Mouse (Mus musculus): Measurements from ENCODE around the gene Gm49318. TPM values are rescaled to one million over a fixed set of nuclear protein-coding genes. Genes with fewer than 3 reads are reported as not detected.

The Gm49318 gene
- polyA plus RNA-seq, 1 experiment from 2014 or later, result not detected

DNA sequence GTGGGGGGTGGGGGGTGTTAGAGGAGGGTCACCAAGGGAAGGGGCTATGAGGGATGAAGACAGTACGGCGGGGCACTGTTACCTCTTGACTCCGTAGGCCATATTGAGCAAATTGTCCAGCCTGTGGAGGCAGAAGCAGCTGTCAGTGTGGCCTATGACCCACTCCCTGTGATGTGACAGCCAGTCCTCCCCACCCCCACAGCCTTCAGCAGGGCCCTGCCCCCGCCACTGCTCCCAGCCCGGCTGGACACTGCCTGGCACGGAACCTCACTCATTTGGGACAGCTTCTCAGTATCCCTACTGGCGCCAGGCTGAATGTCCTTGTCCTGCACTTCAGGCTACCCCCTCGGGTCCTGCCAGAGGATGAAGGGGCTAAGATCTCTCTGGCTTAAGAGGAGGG is 46.5 kb downstream of the Gm49318 start:
- H3K36me3 ChIP-seq (replicated peaks), result no peaks in the 10 kb centered on the region
- H3K4me1 ChIP-seq (replicated peaks), result 0 out of 2 replicates have a peak, but pooled peaks cover 2% of the 10 kb centered on the region
- no peaks in the 10 kb centered on the region for H3K9me3 ChIP-seq (replicated peaks)
- 55% methylated on average over 8 of the region's 8 CpGs for WGBS (ENCODE audit: insufficient replicate concordance)
- ATAC-seq (ENCODE audit: insufficient read depth), result no peak
- no peaks in the 10 kb centered on the region for H3K27me3 ChIP-seq
- no peak overlapping the region for H3K4me3 ChIP-seq (replicated peaks)
- H3K9ac ChIP-seq, result no peak overlapping the region
- no peak overlapping the region for H3K4me2 ChIP-seq
- no peak overlapping the region for H3K27ac ChIP-seq (replicated peaks)

DNA sequence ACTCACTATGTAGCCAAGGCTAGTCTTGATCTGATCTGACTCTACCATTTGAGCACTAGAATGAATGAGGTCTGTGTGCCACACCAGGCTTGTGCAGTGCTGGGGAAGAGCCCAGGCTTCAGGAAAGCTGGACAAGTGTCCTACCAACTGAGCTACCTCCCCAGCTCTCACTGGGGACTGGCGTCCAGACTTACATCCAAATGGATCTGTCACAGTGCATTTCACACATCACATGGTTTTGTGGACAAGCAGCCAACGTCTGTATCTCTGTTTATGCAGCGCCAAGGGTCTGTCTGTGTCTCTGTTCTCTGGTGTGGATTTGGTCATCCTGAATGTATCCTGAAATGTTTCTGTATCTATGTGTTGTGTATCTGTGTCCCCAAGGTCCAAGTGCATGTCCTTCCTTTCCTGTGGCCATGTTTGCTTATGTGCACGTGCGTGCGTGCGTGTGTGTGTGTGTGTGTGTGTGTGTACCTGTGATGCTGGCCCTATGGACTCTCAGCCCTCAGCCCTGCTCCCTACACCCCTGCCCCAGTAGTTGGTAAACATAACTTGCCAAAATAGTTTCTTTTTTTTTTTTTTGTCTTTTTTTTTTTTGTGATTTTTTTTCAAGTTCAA is 53.7 kb downstream of the Gm49318 start:
- H3K4me1 ChIP-seq (replicated peaks), result peaks cover 4% of the 10 kb centered on the region
- no peaks in the 10 kb centered on the region for H3K27me3 ChIP-seq
- H3K27ac ChIP-seq (replicated peaks), result no peak overlapping the region
- ATAC-seq (ENCODE audit: insufficient read depth), result peak; percentile 69
- H3K4me3 ChIP-seq (replicated peaks), result no peak overlapping the region
- no peak overlapping the region for H3K9ac ChIP-seq
- no peak overlapping the region for H3K4me2 ChIP-seq
- peaks cover 25% of the 10 kb centered on the region for H3K36me3 ChIP-seq (replicated peaks)
- WGBS (ENCODE audit: insufficient replicate concordance), result 62% methylated on average over 7 of the region's 7 CpGs
- H3K9me3 ChIP-seq (replicated peaks), result no peaks in the 10 kb centered on the region

DNA sequence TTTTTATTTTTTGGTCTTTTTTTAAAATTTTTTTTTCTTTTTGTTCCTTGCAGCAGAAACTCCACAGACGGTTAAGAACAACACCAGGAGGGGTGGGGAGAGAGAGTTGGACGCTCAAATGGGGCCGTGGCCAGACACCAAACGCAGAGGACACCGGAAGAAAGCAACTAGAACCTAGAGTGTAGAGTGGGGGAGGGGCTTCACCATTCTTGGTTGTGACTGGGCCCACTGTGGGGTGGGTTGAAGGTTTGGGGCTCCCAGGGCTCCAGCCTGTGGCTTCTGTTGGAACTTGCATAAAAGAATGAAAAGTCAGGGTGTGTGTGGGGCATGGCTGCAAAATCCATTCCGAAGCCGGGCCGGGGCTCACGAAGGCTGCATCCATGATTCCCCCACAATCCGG is 54.8 kb downstream of the Gm49318 start:
- no peaks in the 10 kb centered on the region for H3K9me3 ChIP-seq (replicated peaks)
- no peaks in the 10 kb centered on the region for H3K27me3 ChIP-seq
- 67% methylated on average over 10 of the region's 10 CpGs for WGBS (ENCODE audit: insufficient replicate concordance)
- no peak overlapping the region for H3K4me3 ChIP-seq (replicated peaks)
- peaks cover 4% of the 10 kb centered on the region for H3K4me1 ChIP-seq (replicated peaks)
- peaks cover 36% of the 10 kb centered on the region for H3K36me3 ChIP-seq (replicated peaks)
- no peak overlapping the region for H3K4me2 ChIP-seq
- no peak overlapping the region for H3K27ac ChIP-seq (replicated peaks)
- ATAC-seq (ENCODE audit: insufficient read depth), result no peak
- no peak overlapping the region for H3K9ac ChIP-seq

DNA sequence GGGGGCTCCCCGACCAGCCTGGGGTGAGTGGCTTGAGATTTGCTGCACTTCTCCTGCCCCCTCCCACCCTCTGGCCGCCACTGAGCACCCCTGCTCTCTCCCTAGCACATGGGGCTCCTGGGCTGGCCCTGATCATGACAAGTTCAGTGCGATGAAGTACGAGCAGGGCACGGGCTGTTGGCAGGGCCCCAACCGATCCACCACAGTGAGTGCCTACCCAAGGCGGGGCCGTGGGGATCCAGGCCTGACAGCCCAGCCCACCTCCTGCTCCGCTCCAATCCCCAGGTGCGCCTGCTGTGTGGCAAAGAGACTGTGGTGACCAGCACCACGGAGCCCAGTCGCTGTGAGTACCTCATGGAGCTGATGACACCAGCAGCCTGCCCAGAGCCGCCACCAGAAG is 58.3 kb downstream of the Gm49318 start:
- Histone ChIP-seq H3K9me3 (replicated peaks) (no peaks in the 10 kb centered on the region), H3K4me1 (replicated peaks) (peaks cover 4% of the 10 kb centered on the region), H3K36me3 (replicated peaks) (peaks cover 71% of the 10 kb centered on the region), H3K9ac (no peak overlapping the region), H3K4me2 (no peak overlapping the region), H3K27ac (replicated peaks) (no peak overlapping the region), H3K27me3 (no peaks in the 10 kb centered on the region), H3K4me3 (replicated peaks) (no peak overlapping the region)
- ATAC-seq (ENCODE audit: insufficient read depth), result no peak
- WGBS (ENCODE audit: insufficient replicate concordance), result 87% methylated on average over 13 of the region's 13 CpGs

DNA sequence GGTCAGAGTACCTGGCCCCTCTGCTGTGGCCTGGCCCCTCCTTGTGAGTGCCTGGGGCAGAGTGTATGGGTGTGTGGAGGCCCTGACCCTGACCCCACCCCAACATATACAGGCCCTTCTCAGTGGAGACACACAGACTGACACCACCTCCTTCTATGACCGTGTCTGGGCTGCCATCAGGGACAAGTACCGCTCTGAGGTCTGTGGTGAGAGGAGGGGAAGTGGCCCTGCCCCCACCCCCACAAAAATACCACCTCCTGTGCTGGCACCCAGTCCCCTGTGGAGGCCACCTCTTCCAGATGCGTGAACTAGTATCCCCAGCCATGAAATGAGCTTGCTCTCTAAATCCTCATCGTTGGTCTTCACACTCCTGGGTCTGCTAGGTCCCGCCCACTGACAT is 60.0 kb downstream of the Gm49318 start:
- Histone ChIP-seq H3K4me2 (no peak overlapping the region), H3K4me3 (replicated peaks) (no peak overlapping the region), H3K27ac (replicated peaks) (no peak overlapping the region), H3K9ac (no peak overlapping the region), H3K9me3 (replicated peaks) (no peaks in the 10 kb centered on the region), H3K36me3 (replicated peaks) (peaks cover 88% of the 10 kb centered on the region), H3K4me1 (replicated peaks) (no peaks in the 10 kb centered on the region), H3K27me3 (no peaks in the 10 kb centered on the region)
- 56% methylated on average over 5 of the region's 5 CpGs for WGBS (ENCODE audit: insufficient replicate concordance)
- no peak for ATAC-seq (ENCODE audit: insufficient read depth)

DNA sequence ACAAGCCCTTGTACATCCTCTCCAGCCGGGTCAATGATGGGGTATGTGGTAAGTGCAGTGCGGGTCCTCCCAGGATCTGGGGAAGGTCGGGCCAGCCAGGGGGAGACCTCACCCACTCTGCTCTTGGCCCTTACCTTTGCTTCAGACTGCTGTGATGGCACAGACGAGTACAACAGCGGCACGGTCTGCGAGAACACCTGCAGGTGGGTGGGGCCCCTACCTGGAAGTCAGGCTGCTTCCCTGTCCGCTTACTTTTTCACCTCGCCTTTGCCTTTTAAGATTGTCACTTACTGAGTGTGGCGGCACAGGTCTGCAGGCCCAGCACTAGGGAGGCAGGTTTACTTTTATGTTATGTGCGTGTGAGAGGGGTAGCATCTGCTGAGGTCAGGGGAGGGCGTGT is 66.5 kb downstream of the Gm49318 start:
- H3K36me3 ChIP-seq (replicated peaks), result peaks cover 55% of the 10 kb centered on the region
- 88% methylated on average over 12 of the region's 12 CpGs for WGBS (ENCODE audit: insufficient replicate concordance)
- no peak overlapping the region for H3K27ac ChIP-seq (replicated peaks)
- peak overlapping the region; percentile 88; the same call in 1 of the 2 replicates for H3K4me2 ChIP-seq
- H3K27me3 ChIP-seq, result peaks cover 21% of the 10 kb centered on the region
- ATAC-seq (ENCODE audit: insufficient read depth), result no peak
- no peak overlapping the region for H3K4me3 ChIP-seq (replicated peaks)
- H3K9ac ChIP-seq, result no peak overlapping the region
- H3K4me1 ChIP-seq (replicated peaks), result peaks cover 26% of the 10 kb centered on the region
- no peaks in the 10 kb centered on the region for H3K9me3 ChIP-seq (replicated peaks)

DNA sequence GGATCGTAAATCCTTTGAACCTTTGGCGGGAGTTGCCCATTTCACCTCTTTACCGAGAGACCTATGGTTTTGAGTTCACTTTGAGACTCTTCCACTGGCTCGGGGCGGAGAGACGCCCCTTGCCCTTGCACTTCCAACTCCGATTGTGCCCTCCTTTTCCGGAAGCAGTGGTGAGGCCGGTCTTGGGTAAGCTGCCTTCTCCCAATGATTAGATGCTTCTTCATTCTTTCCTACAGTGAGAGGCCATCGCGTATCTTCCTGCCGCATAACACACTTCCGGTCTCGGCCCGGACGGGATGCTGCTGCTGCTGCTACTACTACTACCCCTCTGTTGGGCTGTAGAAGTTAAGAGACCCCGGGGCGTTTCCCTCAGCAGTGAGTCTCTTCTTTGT is 67.9 kb downstream of the Gm49318 start:
- H3K4me2 ChIP-seq, result peak overlapping the region; percentile 88
- WGBS (ENCODE audit: insufficient replicate concordance), result under 1% methylated on average over 18 of the region's 18 CpGs
- peak overlapping the region; percentile 65 for H3K9ac ChIP-seq
- H3K9me3 ChIP-seq (replicated peaks), result no peaks in the 10 kb centered on the region
- peak; percentile 19 for ATAC-seq (ENCODE audit: insufficient read depth)
- H3K36me3 ChIP-seq (replicated peaks), result peaks cover 41% of the 10 kb centered on the region
- peaks cover 33% of the 10 kb centered on the region for H3K27me3 ChIP-seq
- peak overlapping the region; percentile 74 for H3K4me3 ChIP-seq (replicated peaks)
- peak overlapping the region; percentile 76 for H3K27ac ChIP-seq (replicated peaks)
- H3K4me1 ChIP-seq (replicated peaks), result peaks cover 26% of the 10 kb centered on the region

DNA sequence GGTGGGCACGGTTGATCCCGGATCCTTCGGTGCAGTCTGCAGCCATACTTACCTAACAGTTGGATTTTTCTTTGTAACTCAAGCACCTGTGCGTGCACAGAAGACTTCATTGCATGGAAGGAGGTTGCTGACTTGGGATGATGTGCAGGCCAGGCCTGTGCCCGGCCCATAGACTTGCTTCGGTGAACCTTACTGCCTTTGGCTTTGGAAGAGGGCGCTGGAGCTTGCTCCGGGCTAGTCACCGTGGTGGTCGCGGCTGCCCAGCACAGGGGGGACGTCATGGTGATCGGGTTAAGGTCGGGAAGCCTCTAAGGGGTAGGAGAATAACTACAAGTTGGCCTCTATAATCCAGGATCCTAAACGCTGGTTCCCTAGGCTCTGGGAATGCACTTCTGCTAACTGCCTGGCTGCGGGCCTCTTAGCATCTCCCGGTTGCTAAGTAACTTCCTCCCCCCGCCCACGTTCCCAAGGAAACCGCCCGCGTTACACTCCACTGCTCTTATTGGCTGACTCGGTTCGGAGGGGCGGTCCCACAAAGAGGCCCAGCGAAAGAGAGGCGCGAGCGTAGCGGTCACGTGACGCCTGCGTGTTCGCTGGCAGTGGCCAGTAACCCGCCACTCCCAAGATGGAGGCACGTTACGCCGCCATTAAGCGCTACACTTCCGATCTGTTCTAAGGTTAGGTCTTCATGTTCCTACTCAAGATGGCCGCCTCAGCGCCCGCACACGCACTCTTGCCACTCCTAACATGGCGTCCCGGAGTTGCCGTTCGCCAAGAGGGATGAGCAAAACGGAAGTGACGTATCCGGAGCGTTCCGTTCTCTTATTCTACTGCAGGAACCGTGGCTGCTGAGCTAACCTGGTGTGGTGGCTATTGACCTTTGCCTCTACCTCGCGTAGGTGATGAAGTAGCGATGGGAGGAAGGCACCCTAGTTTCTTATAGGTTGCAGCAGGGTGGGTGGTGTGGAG is 68.6 kb downstream of the Gm49318 start, which contains the start of the genes Ccdc151 and Prkcsh:
TSS of gene Ccdc151 (minus strand) at position 441 of the 969 bp plus-strand sequence.
TSS of gene Prkcsh (plus strand) at position 613 of the 969 bp plus-strand sequence.
- Histone ChIP-seq H3K9me3 (replicated peaks) (no peaks in the 10 kb centered on the region), H3K27me3 (peaks cover 40% of the 10 kb centered on the region), H3K9ac (peak within 1 kb of the TSS; percentile 65), H3K36me3 (replicated peaks) (peaks cover 34% of the 10 kb centered on the region), H3K27ac (replicated peaks) (peak within 1 kb of the TSS; percentile 76), H3K4me2 (peak within 1 kb of the TSS; percentile 88), H3K4me1 (replicated peaks) (peaks cover 26% of the 10 kb centered on the region), H3K4me3 (replicated peaks) (peak within 1 kb of the TSS; percentile 74)
- ATAC-seq (ENCODE audit: insufficient read depth), result peak; percentile 99
- WGBS (ENCODE audit: insufficient replicate concordance), result 6% methylated on average over 57 of the region's 57 CpGs

DNA sequence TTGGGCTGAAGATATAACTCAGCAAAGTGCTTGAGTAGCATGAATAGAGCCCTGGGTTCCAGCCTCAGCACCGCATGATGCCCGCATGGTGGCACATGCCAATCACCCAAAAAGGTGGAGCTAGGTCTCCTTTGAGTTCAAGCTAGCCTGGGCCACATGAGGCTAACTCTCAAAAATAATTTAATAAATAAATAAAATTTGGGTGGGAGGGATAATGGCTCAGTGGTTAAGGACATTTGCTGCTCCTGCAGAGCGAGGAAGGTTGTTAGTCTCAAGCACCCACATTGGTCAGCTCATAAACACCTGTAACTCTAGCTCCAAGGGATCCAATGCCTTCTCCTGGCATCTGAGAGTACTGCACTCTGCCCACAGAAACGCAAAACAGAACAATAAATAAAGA is 69.4 kb downstream of the Gm49318 start:
- 76% methylated on average over 4 of the region's 4 CpGs for WGBS (ENCODE audit: insufficient replicate concordance)
- H3K9ac ChIP-seq, result no peak overlapping the region
- no peak for ATAC-seq (ENCODE audit: insufficient read depth)
- H3K4me2 ChIP-seq, result no peak overlapping the region
- H3K4me1 ChIP-seq (replicated peaks), result peaks cover 26% of the 10 kb centered on the region
- H3K27ac ChIP-seq (replicated peaks), result no peak overlapping the region
- peaks cover 26% of the 10 kb centered on the region for H3K36me3 ChIP-seq (replicated peaks)
- H3K9me3 ChIP-seq (replicated peaks), result no peaks in the 10 kb centered on the region
- H3K4me3 ChIP-seq (replicated peaks), result no peak overlapping the region
- peaks cover 47% of the 10 kb centered on the region for H3K27me3 ChIP-seq

DNA sequence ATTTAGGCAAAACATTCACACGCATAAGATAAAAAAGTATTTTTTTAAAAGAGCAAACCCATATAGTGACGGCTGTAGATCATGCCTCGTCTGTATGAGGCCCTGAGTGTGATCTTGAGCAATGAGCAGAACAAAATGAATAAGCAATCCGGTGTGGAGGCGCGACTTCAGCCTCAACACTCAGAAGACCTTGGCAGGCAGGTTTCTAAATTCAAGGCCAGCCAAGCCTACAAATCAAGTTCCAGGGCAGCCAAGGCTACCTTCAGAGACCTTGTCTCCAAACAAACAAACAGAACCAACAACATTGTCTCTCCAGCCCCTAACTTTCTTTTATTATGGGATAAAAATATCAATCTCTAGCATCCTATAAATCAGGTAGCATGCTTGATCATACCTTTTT is 70.8 kb downstream of the Gm49318 start:
- Histone ChIP-seq H3K4me1 (replicated peaks) (peaks cover 26% of the 10 kb centered on the region), H3K9me3 (replicated peaks) (no peaks in the 10 kb centered on the region; the same call in 1 of the 2 replicates), H3K9ac (no peak overlapping the region), H3K4me3 (replicated peaks) (no peak overlapping the region), H3K27ac (replicated peaks) (no peak overlapping the region), H3K36me3 (replicated peaks) (peaks cover 12% of the 10 kb centered on the region), H3K4me2 (no peak overlapping the region), H3K27me3 (peaks cover 49% of the 10 kb centered on the region)
- ATAC-seq (ENCODE audit: insufficient read depth), result no peak
- WGBS (ENCODE audit: insufficient replicate concordance), result 80% methylated on average over 6 of the region's 6 CpGs

DNA sequence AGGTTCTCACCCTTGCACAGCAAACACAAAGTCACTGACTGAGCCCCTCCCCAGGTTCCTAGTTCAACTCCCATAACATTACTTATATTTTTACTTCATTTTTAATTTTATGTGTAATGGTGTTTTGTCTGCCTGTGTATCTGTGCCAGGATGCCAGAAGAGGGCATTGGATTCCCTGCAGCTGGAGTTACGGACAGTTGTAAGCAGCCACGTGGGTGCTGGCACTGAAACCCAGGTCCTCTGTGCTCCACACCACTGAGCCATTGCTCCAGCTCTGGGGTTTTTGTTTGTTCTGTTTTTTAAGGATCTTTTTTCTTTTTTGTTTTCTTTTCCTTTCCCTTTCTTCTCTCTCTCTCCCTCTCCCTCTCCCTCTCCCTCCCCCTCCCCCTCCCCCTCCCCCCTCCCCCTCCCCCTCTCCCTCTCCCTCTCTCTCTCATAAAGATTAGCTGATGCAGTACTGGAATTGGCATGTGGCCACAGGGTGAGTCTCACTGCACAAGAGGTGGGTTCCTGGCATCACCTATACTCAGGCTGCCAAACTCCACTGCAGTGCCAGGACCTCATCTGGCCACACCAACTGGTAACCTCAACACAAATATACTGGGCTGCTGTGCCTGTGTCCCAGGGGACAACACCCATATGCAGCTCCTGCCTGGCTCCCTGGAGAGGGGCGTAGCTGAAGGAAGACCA is 74.7 kb downstream of the Gm49318 start:
- H3K27me3 ChIP-seq, result peaks cover 84% of the 10 kb centered on the region
- no peak for ATAC-seq (ENCODE audit: insufficient read depth)

More for the DNA sequence above, 74.7 kb downstream of the Gm49318 start:
- Histone ChIP-seq H3K9ac (no peak overlapping the region), H3K9me3 (replicated peaks) (no peaks in the 10 kb centered on the region; the same call in 1 of the 2 replicates), H3K27ac (replicated peaks) (no peak overlapping the region), H3K4me1 (replicated peaks) (no peaks in the 10 kb centered on the region), H3K4me3 (replicated peaks) (no peak overlapping the region), H3K4me2 (no peak overlapping the region), H3K36me3 (replicated peaks) (no peaks in the 10 kb centered on the region)
- 64% methylated on average over 3 of the region's 3 CpGs for WGBS (ENCODE audit: insufficient replicate concordance)

All from liver, embryonic 15.5 days (tissue).